Mouse (Mus musculus) fibroblast of lung, adult 2 months (primary cell): Measurements from ENCODE around the gene Soat1.
"Not testable (repeated sequence)": the region's sequence is repeated elsewhere in the genome, so short reads cannot be mapped to it uniquely, and the experiment has no call there.

Source experiments
- DNase-seq: peaks from one replicate; pipeline ENCODE4 v3.0.0-alpha.2; 2011; ENCODE audit warnings: low read depth

Gene Soat1

DNA sequence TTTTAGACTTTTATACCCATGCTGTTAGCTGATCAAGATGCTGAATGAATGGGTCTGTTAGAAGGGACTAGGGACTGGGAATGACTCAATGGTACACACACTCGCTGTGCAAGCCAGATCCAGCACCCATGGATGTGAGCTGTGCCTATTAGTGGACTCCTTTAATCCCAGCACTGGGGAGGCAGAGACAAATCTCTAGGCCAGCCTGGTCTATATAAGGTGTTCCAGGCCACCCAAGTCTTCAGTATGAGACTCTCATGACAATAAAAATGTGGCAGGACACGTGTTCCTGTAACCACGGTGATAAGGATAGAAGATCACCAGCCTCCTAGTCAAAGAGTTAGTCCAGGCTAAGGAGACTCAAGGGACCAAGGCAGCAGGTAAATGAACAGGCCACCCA lies 50.1 kb downstream of the Soat1 start:
- DNase-seq: no peak

DNA sequence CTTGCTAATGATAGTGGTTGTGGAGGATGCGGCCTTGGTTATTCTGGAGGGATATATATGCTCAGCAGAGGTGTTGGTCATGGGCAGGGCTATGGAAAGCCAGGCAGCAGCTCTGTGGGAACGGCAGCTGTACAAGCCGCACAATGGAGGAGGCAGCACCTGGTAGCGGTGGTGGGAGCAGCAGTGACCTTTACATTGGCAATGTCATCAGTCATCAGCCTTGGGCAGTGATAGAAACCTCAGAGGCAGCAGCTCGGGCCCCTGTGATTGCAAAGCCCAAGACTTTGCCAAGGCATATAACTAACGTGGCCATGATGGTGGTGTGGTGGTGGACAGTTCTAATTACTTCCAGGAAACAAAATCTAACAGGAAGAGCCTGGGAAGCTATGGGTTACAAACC lies 50.6 kb downstream of the Soat1 start:
- DNase-seq: no peak

DNA sequence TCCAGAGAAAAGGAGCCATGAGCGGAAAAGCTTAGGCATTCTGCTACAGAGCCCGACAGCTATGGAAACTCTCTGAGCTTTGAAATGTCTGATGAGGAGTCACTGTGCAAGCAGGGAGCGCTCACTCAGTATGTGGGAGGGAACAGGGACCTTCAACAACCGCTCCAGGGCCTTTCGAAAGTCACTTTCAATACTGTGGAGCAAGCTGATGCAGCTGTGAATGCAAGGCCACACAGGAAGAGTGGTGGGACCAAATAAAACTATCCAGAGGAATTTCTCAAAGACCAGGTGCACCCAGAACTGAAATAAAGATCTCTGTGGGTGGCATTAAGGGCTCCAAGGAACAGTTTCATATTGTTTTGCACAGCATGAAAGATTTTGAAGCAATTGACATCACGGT lies 51.3 kb downstream of the Soat1 start:
- DNase-seq: no peak

- DNase-seq: peak; percentile 69
Observed at GRCm38 (mm10) chr1:156420671-156421297, 53.3 kb downstream of the Soat1 start, which contains the start of gene Axdnd1. Axdnd1 (minus strand) TSS chr1:156421159.

DNA sequence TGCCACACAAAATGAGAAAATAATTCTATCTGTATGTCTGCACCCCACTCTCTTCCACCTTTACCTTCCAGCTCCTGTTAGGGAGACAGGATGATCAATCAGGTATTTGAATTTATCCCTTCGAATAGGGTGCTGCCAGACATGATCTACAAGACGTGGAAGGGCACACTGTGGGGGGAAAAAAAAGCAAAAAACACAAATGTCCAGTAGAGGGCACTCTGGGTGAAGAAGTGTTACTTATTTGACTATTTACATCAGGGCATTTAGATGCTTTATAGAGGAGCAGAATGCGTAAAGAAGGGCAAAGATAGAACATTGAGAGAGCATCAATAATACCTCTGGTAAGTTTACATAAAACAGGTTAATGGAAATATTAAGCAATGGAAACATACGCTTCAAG lies 56.0 kb downstream of the Soat1 start:
- DNase-seq: peak; percentile 17

DNA sequence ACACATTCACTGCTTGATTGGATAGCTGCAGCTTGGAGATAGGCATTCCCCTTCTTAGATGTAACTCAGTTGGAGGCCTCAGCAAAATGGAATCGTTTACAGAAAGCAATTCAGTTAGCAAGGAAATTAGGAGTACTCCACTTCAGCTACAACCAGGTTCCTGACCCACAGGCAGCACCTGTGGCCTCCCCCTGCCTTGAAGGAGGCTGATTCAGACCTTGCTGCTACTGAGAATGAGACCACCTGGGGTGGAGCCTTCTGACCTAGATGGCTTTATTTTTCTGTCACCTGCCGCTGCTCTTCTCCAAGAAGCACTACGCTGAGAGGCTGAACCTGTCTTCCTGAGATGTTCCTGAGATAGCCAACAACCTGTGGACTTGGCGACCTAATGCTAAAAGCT lies 65.6 kb downstream of the Soat1 start:
- no peak for DNase-seq

DNA sequence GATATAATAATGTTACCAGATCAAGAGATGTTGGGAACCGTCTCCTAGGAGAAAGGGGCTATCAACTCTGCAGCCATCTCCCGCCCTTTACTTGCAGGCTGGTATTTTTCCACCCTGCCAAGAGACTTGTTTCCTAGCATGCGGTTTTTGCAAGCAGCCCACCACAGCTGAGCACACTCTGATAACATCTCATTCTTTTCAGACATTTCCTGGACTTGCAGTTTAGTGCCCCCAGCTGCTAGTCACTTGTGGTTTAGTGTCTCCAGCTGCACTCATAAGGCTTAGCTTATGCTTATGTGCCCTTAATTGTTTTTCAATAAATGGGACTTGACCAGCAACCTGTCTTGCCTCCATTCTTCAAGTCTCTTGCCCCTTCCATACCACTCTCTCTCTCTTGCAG lies 66.1 kb downstream of the Soat1 start:
- no peak for DNase-seq

GRCm38 (mm10) chr1:156403251-156403650 lies 70.9 kb downstream of the Soat1 start:
- no peak for DNase-seq

DNA sequence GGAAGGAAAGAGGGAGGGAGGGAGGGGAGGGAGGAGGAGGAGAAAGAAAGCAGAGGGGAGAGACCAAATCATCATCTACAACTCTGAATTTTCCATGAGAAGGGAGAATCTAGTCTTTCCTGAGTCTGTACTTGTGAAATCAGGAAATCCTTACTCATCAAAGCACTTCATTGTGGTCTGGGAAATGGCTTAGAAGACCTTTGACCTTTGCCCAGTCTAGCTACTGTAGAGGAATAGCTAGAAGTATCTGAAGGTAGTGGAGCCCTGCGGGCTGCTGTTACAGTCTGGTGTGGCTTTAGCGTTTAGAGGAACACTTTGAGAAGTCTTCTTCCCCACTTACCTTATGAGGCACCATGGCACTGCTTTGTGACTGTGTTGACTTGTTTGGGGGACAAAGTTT lies 71.6 kb downstream of the Soat1 start:
- DNase-seq: no peak

DNA sequence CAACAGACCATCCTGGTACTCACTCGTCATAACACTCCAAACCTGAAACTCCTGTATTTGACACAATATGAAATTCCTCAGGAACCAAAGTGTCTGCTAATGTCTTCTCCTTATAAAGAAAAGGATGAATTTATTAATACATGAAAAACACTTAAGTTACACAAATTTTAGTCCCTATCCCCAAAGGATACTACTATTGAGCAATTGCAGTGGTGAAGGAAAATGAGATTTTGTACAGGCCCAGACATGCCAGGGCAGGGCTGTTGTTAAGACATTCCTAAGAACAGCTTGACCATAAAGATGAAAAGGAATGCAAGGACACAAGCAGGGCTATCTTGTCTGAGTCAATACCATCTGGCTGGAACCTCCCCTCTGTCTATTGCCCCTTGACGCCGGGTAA lies 74.0 kb downstream of the Soat1 start:
- DNase-seq: not testable (repeated sequence)

DNA sequence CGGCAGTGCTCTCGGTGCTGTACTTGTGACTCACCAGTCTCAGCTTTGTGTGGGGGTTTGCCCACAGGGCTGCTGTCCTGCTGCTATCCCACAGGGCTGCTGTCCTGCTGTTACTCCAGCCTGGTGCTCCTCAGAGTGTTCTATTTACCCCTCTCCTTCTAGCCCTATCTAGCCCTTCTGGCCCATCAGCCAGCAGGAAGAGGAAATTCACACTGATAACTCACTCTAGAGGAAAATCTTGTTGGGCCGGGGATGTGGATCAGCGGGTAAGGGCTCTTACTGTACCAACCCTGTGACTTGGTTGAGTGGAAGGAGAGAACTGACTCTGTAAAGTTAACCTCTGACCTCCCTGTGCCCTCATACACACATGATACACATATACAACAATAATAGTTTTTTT lies 81.0 kb downstream of the Soat1 start:
- no peak for DNase-seq

GRCm38 (mm10) chr1:156386880-156387279 lies 87.3 kb downstream of the Soat1 start:
- no peak for DNase-seq

DNA sequence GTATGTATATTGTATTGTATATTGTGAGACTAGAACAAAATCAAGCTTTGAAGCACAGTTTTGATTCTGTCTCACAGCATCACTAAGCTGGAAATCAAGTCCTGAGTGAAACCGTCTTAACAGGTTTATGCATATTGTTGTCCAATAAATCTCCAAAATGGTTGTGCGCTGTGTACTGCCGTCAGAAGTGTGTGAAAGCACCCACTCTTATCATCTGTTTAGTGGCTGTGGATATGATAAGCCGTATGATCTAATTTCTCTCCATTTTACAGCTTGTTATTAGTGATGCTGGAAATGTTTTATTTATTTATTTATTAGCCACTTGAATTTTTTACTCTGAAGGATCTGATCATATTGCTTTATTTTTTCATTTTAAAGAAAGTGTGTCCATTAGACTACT lies 87.9 kb downstream of the Soat1 start:
- DNase-seq: no peak

GRCm38 (mm10) chr1:156381217-156381616 lies 92.9 kb downstream of the Soat1 start:
- DNase-seq: no peak
